In genomic region chr12:118841381-118841922, GRCm38 (mm10) we compare ENCODE assay signal across 32 mouse cellular contexts. TPM values are rescaled to one million over a fixed set of nuclear protein-coding genes. Genes with fewer than 3 reads are reported as not detected.
DNase-seq lines count a peak whose midpoint lies in the region; ATAC-seq and TF ChIP-seq lines count a peak whose summit lies in the region.
"Had no signal": no experiment of that assay in that cellular context is flagged by ENCODE, and none has a peak within 500 bp of the region (broad histone marks: within the 10 kb centered on the region; RNA-seq: fewer than 3 reads in every experiment).

No protein-coding gene starts in this region.

- no peaks in the 10 kb centered on the region for H3K36me3 ChIP-seq in forebrain, embryonic 12.5 days (replicated peaks)
- no peaks in the 10 kb centered on the region for H3K36me3 ChIP-seq in forebrain, embryonic 11.5 days (ENCODE audit: control insufficient read depth, insufficient read depth, low read length)
- no peaks in the 10 kb centered on the region for H3K36me3 ChIP-seq in midbrain, embryonic 11.5 days (ENCODE audit: control insufficient read depth, insufficient read depth, low read length)
- no peaks in the 10 kb centered on the region for H3K36me3 ChIP-seq in midbrain, embryonic 13.5 days
- H3K36me3 ChIP-seq in embryonic facial prominence, embryonic 10.5 days (replicated peaks), result no peaks in the 10 kb centered on the region
- H3K36me3 ChIP-seq: embryonic facial prominence, embryonic 13.5 days; heart, embryonic 12.5 days; intestine, embryonic 15.5 days; limb, embryonic 15.5 days; liver, embryonic 13.5 days had no signal

- no peak for ATAC-seq in forebrain, embryonic 12.5 days (ENCODE audit: low FRiP score)
- ATAC-seq in forebrain, embryonic 11.5 days (replicated peaks; ENCODE audit: low FRiP score), result no peak
- ATAC-seq in midbrain, embryonic 11.5 days (ENCODE audit: low FRiP score), result no peak
- ATAC-seq in midbrain, embryonic 13.5 days, result no peak
- ATAC-seq: hindbrain, embryonic 16.5 days; intestine, embryonic 15.5 days; lung, postnatal 0 days had no signal

- no peak overlapping the region for H3K9ac ChIP-seq in forebrain, embryonic 12.5 days
- no peak overlapping the region for H3K9ac ChIP-seq in forebrain, embryonic 11.5 days (ENCODE audit: low read length)
- no peak overlapping the region for H3K9ac ChIP-seq in midbrain, embryonic 11.5 days (ENCODE audit: low read length)
- H3K9ac ChIP-seq in midbrain, embryonic 13.5 days (replicated peaks), result no peak overlapping the region
- H3K9ac ChIP-seq: embryonic facial prominence, embryonic 13.5 days; heart, embryonic 12.5 days; intestine, embryonic 15.5 days; limb, embryonic 15.5 days; liver, embryonic 13.5 days had no signal

- H3K9me3 ChIP-seq in forebrain, embryonic 12.5 days, result no peaks in the 10 kb centered on the region
- no peaks in the 10 kb centered on the region for H3K9me3 ChIP-seq in forebrain, embryonic 11.5 days (ENCODE audit: control insufficient read depth, low read length)
- H3K9me3 ChIP-seq in midbrain, embryonic 11.5 days (ENCODE audit: control insufficient read depth, low read length), result no peaks in the 10 kb centered on the region
- no peaks in the 10 kb centered on the region for H3K9me3 ChIP-seq in midbrain, embryonic 13.5 days
- H3K9me3 ChIP-seq in embryonic facial prominence, embryonic 10.5 days, result no peaks in the 10 kb centered on the region
- H3K9me3 ChIP-seq: embryonic facial prominence, embryonic 13.5 days; heart, embryonic 12.5 days; intestine, embryonic 15.5 days; limb, embryonic 15.5 days; liver, embryonic 13.5 days had no signal

- H3K27ac ChIP-seq in forebrain, embryonic 12.5 days, result peak overlapping the region; percentile 61
- no peak overlapping the region for H3K27ac ChIP-seq in forebrain, embryonic 11.5 days (ENCODE audit: low read depth, low read length)
- no peak overlapping the region for H3K27ac ChIP-seq in midbrain, embryonic 11.5 days (ENCODE audit: low read depth, low read length)
- H3K27ac ChIP-seq in midbrain, embryonic 13.5 days, result no peak overlapping the region
- H3K27ac ChIP-seq in embryonic facial prominence, embryonic 10.5 days (replicated peaks), result no peak overlapping the region
- peak overlapping the region; percentile 74 for H3K27ac ChIP-seq in olfactory bulb, adult 2 months (ENCODE audit: insufficient read depth, low read depth, low read length)
- H3K27ac ChIP-seq: embryonic facial prominence, embryonic 13.5 days; heart, adult 2 months; intestine, embryonic 15.5 days; kidney, postnatal 0 days; limb, embryonic 15.5 days; liver, embryonic 13.5 days; macrophage had no signal

- no peak for TF ChIP-seq POLR2A in olfactory bulb, adult 2 months (IDR thresholded peaks at IDR 0.05; ENCODE audit: insufficient read depth, low read depth, low read length)

- H3K27me3 ChIP-seq in forebrain, embryonic 12.5 days, result peaks cover 64% of the 10 kb centered on the region
- peaks cover 41% of the 10 kb centered on the region for H3K27me3 ChIP-seq in forebrain, embryonic 11.5 days (ENCODE audit: control insufficient read depth, insufficient read depth, low read length)
- peaks cover 82% of the 10 kb centered on the region for H3K27me3 ChIP-seq in midbrain, embryonic 11.5 days (ENCODE audit: control insufficient read depth, insufficient read depth, low read length)
- peaks cover 96% of the 10 kb centered on the region for H3K27me3 ChIP-seq in midbrain, embryonic 13.5 days
- H3K27me3 ChIP-seq in embryonic facial prominence, embryonic 10.5 days (replicated peaks; ENCODE audit: low read depth, poor library complexity, severe bottlenecking), result peaks cover 100% of the 10 kb centered on the region

- TF ChIP-seq CTCF in olfactory bulb, adult 2 months (IDR thresholded peaks at IDR 0.05; ENCODE audit: insufficient read depth, low read depth, low read length), result no peak

- no peak overlapping the region for H3K4me2 ChIP-seq in forebrain, embryonic 12.5 days
- H3K4me2 ChIP-seq in forebrain, embryonic 11.5 days (ENCODE audit: low read depth, low read length, severe bottlenecking), result no peak overlapping the region
- H3K4me2 ChIP-seq in midbrain, embryonic 11.5 days, result no peak overlapping the region
- H3K4me2 ChIP-seq in midbrain, embryonic 13.5 days (replicated peaks), result no peak overlapping the region
- H3K4me2 ChIP-seq: embryonic facial prominence, embryonic 13.5 days; heart, embryonic 12.5 days; intestine, embryonic 15.5 days; limb, embryonic 15.5 days; liver, embryonic 13.5 days had no signal

- H3K4me1 ChIP-seq in forebrain, embryonic 12.5 days, result peaks cover 39% of the 10 kb centered on the region
- H3K4me1 ChIP-seq in forebrain, embryonic 11.5 days (replicated peaks; ENCODE audit: control insufficient read depth, insufficient read depth, low read length), result peaks cover 23% of the 10 kb centered on the region
- H3K4me1 ChIP-seq in midbrain, embryonic 11.5 days (ENCODE audit: control insufficient read depth, insufficient read depth, low read length), result peaks cover 27% of the 10 kb centered on the region
- H3K4me1 ChIP-seq in midbrain, embryonic 13.5 days (replicated peaks), result peaks cover 23% of the 10 kb centered on the region
- H3K4me1 ChIP-seq in embryonic facial prominence, embryonic 10.5 days, result peaks cover 18% of the 10 kb centered on the region
- peaks cover 4% of the 10 kb centered on the region; the same call in 1 of the 2 replicates for H3K4me1 ChIP-seq in olfactory bulb, adult 2 months (ENCODE audit: control insufficient read depth, insufficient read depth, low read length)
- H3K4me1 ChIP-seq: liver, embryonic 13.5 days had no signal

- DNase-seq in forebrain, embryonic 11.5 days (ENCODE audit: low spot score), result no peak
- peak; percentile 91 for DNase-seq in midbrain, embryonic 11.5 days (ENCODE audit: low spot score, missing footprints)
- peak; percentile 32 for DNase-seq in embryonic facial prominence, embryonic 10.5 days (ENCODE audit: low spot score)
- no peak for DNase-seq in gastrocnemius, postnatal 36 days
- DNase-seq in lung, postnatal 10 days, result no peak
- DNase-seq: adrenal gland, postnatal 14 days; cerebellum, adult 11-12 months; cerebellum, adult 9-11 months; gastrocnemius, postnatal 14 days; heart, adult 2 months; heart, postnatal 4 days; kidney, adult 8-10 months; kidney, postnatal 4 days; left cerebral cortex, postnatal 4 days; liver, embryonic 13.5 days; lung, adult 18-20 months; thymus, postnatal 4 days had no signal

- 5% methylated on average over 5 of the region's 5 CpGs for WGBS in forebrain, embryonic 12.5 days
- 4% methylated on average over 5 of the region's 5 CpGs for WGBS in forebrain, embryonic 11.5 days
- WGBS in midbrain, embryonic 11.5 days, result 5% methylated on average over 5 of the region's 5 CpGs
- 4% methylated on average over 5 of the region's 5 CpGs for WGBS in midbrain, embryonic 13.5 days
- 6% methylated on average over 5 of the region's 5 CpGs for WGBS in embryonic facial prominence, embryonic 10.5 days
- WGBS in olfactory bulb, adult 2 months, result 19% methylated on average over 5 of the region's 5 CpGs

- H3K4me3 ChIP-seq in forebrain, embryonic 12.5 days (replicated peaks), result no peak overlapping the region
- H3K4me3 ChIP-seq in forebrain, embryonic 11.5 days (ENCODE audit: low read depth, low read length), result no peak overlapping the region
- no peak overlapping the region for H3K4me3 ChIP-seq in midbrain, embryonic 11.5 days (ENCODE audit: low read depth, low read length)
- H3K4me3 ChIP-seq in midbrain, embryonic 13.5 days (replicated peaks), result no peak overlapping the region
- no peak overlapping the region for H3K4me3 ChIP-seq in embryonic facial prominence, embryonic 10.5 days
- no peak overlapping the region for H3K4me3 ChIP-seq in olfactory bulb, adult 2 months (ENCODE audit: insufficient read depth, low read depth, low read length)
- H3K4me3 ChIP-seq: embryonic facial prominence, embryonic 13.5 days; heart, adult 2 months; heart, embryonic 12.5 days; intestine, embryonic 15.5 days; limb, embryonic 15.5 days; liver, embryonic 13.5 days had no signal

- intact Hi-C loops in gastrocnemius, postnatal 36 days (cut with DNase I), result no loop called here

RNA-seq across cellular contexts. Expression of gene Sp8, which starts 4.7 kb away (rescaled TPM):
- polyA plus RNA-seq in forebrain, embryonic 12.5 days (2016; fragmentation: Nextera tagmentation; extraction: Ambion mirVana), result 24.8 and 29.6 TPM in 2 replicates
- 21.5 and 24.0 TPM in 2 replicates for polyA plus RNA-seq in forebrain, embryonic 11.5 days (2014; fragmentation: Nextera tagmentation; extraction: Ambion mirVana)
- polyA plus RNA-seq in midbrain, embryonic 11.5 days (2014; fragmentation: Nextera tagmentation; extraction: Ambion mirVana), result 8.7 and 9.3 TPM in 2 replicates
- polyA plus RNA-seq in midbrain, embryonic 13.5 days (2015; fragmentation: Nextera tagmentation; extraction: Ambion mirVana), result 5.7 and 6.5 TPM in 2 replicates
- 7.2 and 8.1 TPM in 2 replicates for polyA plus RNA-seq in embryonic facial prominence, embryonic 10.5 days (2016; fragmentation: Nextera tagmentation; extraction: Ambion mirVana)
- polyA plus RNA-seq in olfactory bulb, adult 2 months (2012; ENCODE audit: insufficient read depth, insufficient read length, low replicate concordance, missing spikeins), result not detected in 2 replicates
- not detected for total RNA-seq in gastrocnemius, postnatal 36 days (2021)
- total RNA-seq: adrenal gland, postnatal 14 days; gastrocnemius, postnatal 14 days; heart, adult 2 months; heart, postnatal 4 days; megakaryocyte-erythroid progenitor cell, adult 5-6 weeks; MEL; monocyte, adult 5-6 weeks had no signal
- polyA plus RNA-seq: heart, adult 2 months; heart, postnatal 0 days; intestine, embryonic 15.5 days; kidney, postnatal 0 days; liver, embryonic 13.5 days; lung, postnatal 0 days; macrophage had no signal

Comparison
In these comparisons a context has a peak if more than half of its experiments do, and no peak if none do; other contexts are left out.
1. H3K27ac ChIP-seq: peak in forebrain, embryonic 12.5 days (single experiment) and olfactory bulb, adult 2 months (single experiment); none in forebrain, embryonic 11.5 days (single experiment), midbrain, embryonic 11.5 days (single experiment), midbrain, embryonic 13.5 days (single experiment) and embryonic facial prominence, embryonic 10.5 days (single experiment).
2. DNase-seq: peak in midbrain, embryonic 11.5 days (single experiment) and embryonic facial prominence, embryonic 10.5 days (single experiment); none in forebrain, embryonic 11.5 days (single experiment), gastrocnemius, postnatal 36 days (0 of 2) and lung, postnatal 10 days (single experiment).